Mouse (Mus musculus): ENCODE results near the gene Klhl15. TPM values are rescaled to one million over a fixed set of nuclear protein-coding genes. Genes with fewer than 3 reads are reported as not detected.

The Klhl15 gene
- polyA plus RNA-seq, 1 experiment from 2014 or later = 4.6 TPM

GRCm38 (mm10) chrX:94321036-94321902, 86.9 kb downstream of the Klhl15 start:
- H3K9me3 ChIP-seq = no peaks in the 10 kb centered on the region
- H3K36me3 ChIP-seq = no peaks in the 10 kb centered on the region
- H3K4me1 ChIP-seq = no peaks in the 10 kb centered on the region
- WGBS = 83% methylated on average over 11 of the region's 11 CpGs
- DNase-seq (ENCODE audit: low spot score) = no peak
- no peak overlapping the region for H3K27ac ChIP-seq
- no peak overlapping the region for H3K4me3 ChIP-seq
- H3K27me3 ChIP-seq (ENCODE audit: insufficient read depth, poor library complexity, severe bottlenecking) = peaks cover 51% of the 10 kb centered on the region; the same call in 1 of the 2 replicates

Small RNAs within 50 kb of the gene (microRNA-seq; reads per million reads assigned to microRNA genes)
- gene Mir7673 = not detected

Other genes starting within 250 kb of the Klhl15 start
- gene Zfx, start 110.9 kb upstream of the Klhl15 start, polyA plus RNA-seq (2016; fragmentation: Nextera tagmentation; extraction: Ambion mirVana) = 21.7 and 25.7 TPM in 2 replicates
- gene Eif2s3x, start 21.7 kb upstream of the Klhl15 start, polyA plus RNA-seq (2016; fragmentation: Nextera tagmentation; extraction: Ambion mirVana) = 69.5 and 75.3 TPM in 2 replicates
- 0.04 TPM in 1 of 2 replicates, not detected in the other for gene Fam90a1b, start 132.2 kb downstream of the Klhl15 start, polyA plus RNA-seq (2016; fragmentation: Nextera tagmentation; extraction: Ambion mirVana)
- 129 and 159 TPM in 2 replicates for gene Apoo, start 132.5 kb downstream of the Klhl15 start, polyA plus RNA-seq (2016; fragmentation: Nextera tagmentation; extraction: Ambion mirVana)